Mouse (Mus musculus) kidney, embryonic 14.5 days (tissue): Measurements from ENCODE around the gene Atg3. TPM values are rescaled to one million over a fixed set of nuclear protein-coding genes. Genes with fewer than 3 reads are reported as not detected.
A peak's percentile ranks its signal among the peaks of the same experiment; 100 is the strongest.

ENCODE experiments used
- ATAC-seq: fragments of 200-750 bp; cut with Nextera tagmentation; 2 replicates; pipeline ENCODE4 v1.8.0; 2017; ENCODE audit warnings: moderate number of reproducible peaks, mild to moderate bottlenecking, moderate TSS enrichment, moderate library complexity; ENCODE audit not compliant: low FRiP score, low TSS enrichment
- H3K27ac ChIP-seq: fragments of 300-500 bp; sonication (generic); 2 replicates; pipeline ENCODE4 v1.5.1; 2014; ENCODE audit warnings: low read depth, mild to moderate bottlenecking, low read length, moderate library complexity, mixed read lengths
- H3K27me3 ChIP-seq: fragments of 300-500 bp; sonication (generic); 2 replicates; pipeline ENCODE4 v1.6.1; 2014; ENCODE audit warnings: mild to moderate bottlenecking, low read length; ENCODE audit not compliant: control insufficient read depth, insufficient read depth
- H3K36me3 ChIP-seq: fragments of 300-500 bp; sonication (generic); 2 replicates; pipeline ENCODE4 v1.6.1; 2014; ENCODE audit warnings: low read length, mixed read lengths; ENCODE audit not compliant: control insufficient read depth, insufficient read depth
- H3K4me1 ChIP-seq: fragments of 300-500 bp; sonication (generic); 2 replicates; pipeline ENCODE4 v1.6.1; 2014; ENCODE audit warnings: low read length, mixed read lengths; ENCODE audit not compliant: control insufficient read depth, insufficient read depth
- H3K4me2 ChIP-seq: fragments of 300-500 bp; sonication (generic); replicated peaks from 2 replicates; pipeline ENCODE4 v1.6.1; 2014; ENCODE audit warnings: low read depth, mild to moderate bottlenecking, low read length
- H3K4me3 ChIP-seq: fragments of 300-500 bp; sonication (generic); 2 replicates; pipeline ENCODE4 v1.5.1; 2014; ENCODE audit warnings: mild to moderate bottlenecking, low read length
- H3K9ac ChIP-seq: fragments of 300-500 bp; sonication (generic); 2 replicates; pipeline ENCODE4 v1.6.1; 2014; ENCODE audit warnings: low read depth, mild to moderate bottlenecking, low read length, moderate library complexity
- H3K9me3 ChIP-seq: fragments of 300-500 bp; sonication (generic); 2 replicates; pipeline ENCODE4 v1.6.1; 2016; ENCODE audit warnings: low read length; ENCODE audit not compliant: control insufficient read depth
- WGBS: fragments of 180-500 bp; shearing (Covaris S2); extraction: QIAGEN DNeasy Blood & Tissue Kit; methylation state at CpG from one replicate; pipeline ENCODE4 v1.1.7; 2014; 5-methylcytosine and 5-hydroxymethylcytosine counted together
- polyA plus RNA-seq: library from polyadenylated mRNA; unstranded; fragments of >200 nt; fragmentation: Nextera tagmentation; extraction: Ambion mirVana; gene quantifications from 2 replicates; pipeline ENCODE4 v1.2.1, GENCODE M21; 2014

Atg3 gene
- polyA plus RNA-seq, 1 experiment from 2014 or later, result 32.1 TPM

- no peaks in the 10 kb centered on the region; the same call in 1 of the 2 replicates for H3K36me3 ChIP-seq
- no peak overlapping the region for H3K9ac ChIP-seq
- no peaks in the 10 kb centered on the region for H3K4me1 ChIP-seq
- peak; percentile 75; the same call in 1 of the 2 replicates for ATAC-seq
- H3K4me3 ChIP-seq, result no peak overlapping the region
- no peaks in the 10 kb centered on the region for H3K27me3 ChIP-seq
- WGBS, result 0% methylated on average over 1 of the region's 1 CpGs
- no peak overlapping the region for H3K4me2 ChIP-seq
- no peaks in the 10 kb centered on the region for H3K9me3 ChIP-seq
- no peak overlapping the region for H3K27ac ChIP-seq
These were observed 34.0 kb downstream of the Atg3 start for GRCm38 (mm10) chr16:45192613-45193012.

DNA sequence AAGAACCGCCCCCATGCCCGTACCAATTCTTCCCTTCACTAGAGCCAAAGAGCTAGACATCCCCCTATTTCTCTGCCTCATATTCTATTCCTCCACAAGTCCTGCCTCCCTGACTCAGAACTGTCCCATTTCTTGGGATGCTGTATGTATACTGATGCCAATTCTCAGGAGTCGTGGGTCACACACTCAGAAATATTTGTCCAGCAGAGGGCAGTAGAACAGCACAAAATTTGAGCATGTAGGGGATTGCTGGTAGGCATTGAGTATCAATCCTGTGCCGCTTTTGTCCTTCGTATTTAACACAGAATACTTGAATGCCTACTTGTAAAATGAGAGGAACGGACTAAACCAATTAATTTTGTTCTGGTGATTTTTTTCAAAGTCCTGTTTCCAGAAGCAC is 38.2 kb downstream of the Atg3 start:
- Histone ChIP-seq H3K4me1 (no peaks in the 10 kb centered on the region), H3K9ac (no peak overlapping the region), H3K4me3 (no peak overlapping the region), H3K27ac (no peak overlapping the region), H3K27me3 (no peaks in the 10 kb centered on the region), H3K36me3 (no peaks in the 10 kb centered on the region), H3K4me2 (no peak overlapping the region), H3K9me3 (no peaks in the 10 kb centered on the region)
- peak; percentile 66; the same call in 1 of the 2 replicates for ATAC-seq
- WGBS, result 32% methylated on average over 6 of the region's 6 CpGs

- Histone ChIP-seq H3K27me3 (no peaks in the 10 kb centered on the region), H3K4me3 (no peak overlapping the region), H3K9me3 (no peaks in the 10 kb centered on the region), H3K9ac (no peak overlapping the region), H3K4me2 (no peak overlapping the region), H3K4me1 (no peaks in the 10 kb centered on the region), H3K36me3 (no peaks in the 10 kb centered on the region), H3K27ac (no peak overlapping the region)
- ATAC-seq, result no peak
- 100% methylated on average over 2 of the region's 2 CpGs for WGBS
These were observed 42.8 kb downstream of the Atg3 start for GRCm38 (mm10) chr16:45201395-45201794.

DNA sequence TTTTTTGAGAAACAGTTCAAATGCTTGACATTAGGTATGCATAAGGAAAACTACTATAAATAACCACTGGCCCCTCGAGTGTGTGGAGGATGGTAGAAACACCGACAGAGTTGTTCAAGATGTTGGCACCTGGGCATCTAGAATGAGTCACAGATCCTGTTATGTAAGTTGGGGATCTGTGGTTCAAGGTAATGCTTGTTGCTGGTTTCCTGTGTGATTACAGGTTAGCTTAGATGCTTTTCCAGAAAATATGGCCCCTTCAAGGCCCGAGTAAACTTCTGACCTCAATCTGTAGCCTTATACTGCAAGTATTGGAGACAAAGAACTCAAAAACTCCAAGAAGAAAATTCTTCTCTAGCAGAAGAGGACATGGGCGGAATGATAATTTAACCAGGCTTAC is 45.9 kb downstream of the Atg3 start:
- Histone ChIP-seq H3K4me3 (no peak overlapping the region), H3K27me3 (no peaks in the 10 kb centered on the region), H3K36me3 (no peaks in the 10 kb centered on the region), H3K27ac (no peak overlapping the region), H3K4me2 (no peak overlapping the region), H3K9ac (no peak overlapping the region), H3K9me3 (no peaks in the 10 kb centered on the region), H3K4me1 (no peaks in the 10 kb centered on the region)
- no peak for ATAC-seq
- WGBS, result 79% methylated on average over 4 of the region's 4 CpGs

GRCm38 (mm10) chr16:45204859-45205670 is 46.5 kb downstream of the Atg3 start:
- Histone ChIP-seq H3K4me1 (no peaks in the 10 kb centered on the region), H3K4me3 (no peak overlapping the region), H3K36me3 (no peaks in the 10 kb centered on the region), H3K9ac (no peak overlapping the region), H3K4me2 (no peak overlapping the region), H3K27ac (no peak overlapping the region), H3K27me3 (no peaks in the 10 kb centered on the region), H3K9me3 (no peaks in the 10 kb centered on the region)
- WGBS, result 69% methylated on average over 12 of the region's 12 CpGs
- ATAC-seq, result no peak

DNA sequence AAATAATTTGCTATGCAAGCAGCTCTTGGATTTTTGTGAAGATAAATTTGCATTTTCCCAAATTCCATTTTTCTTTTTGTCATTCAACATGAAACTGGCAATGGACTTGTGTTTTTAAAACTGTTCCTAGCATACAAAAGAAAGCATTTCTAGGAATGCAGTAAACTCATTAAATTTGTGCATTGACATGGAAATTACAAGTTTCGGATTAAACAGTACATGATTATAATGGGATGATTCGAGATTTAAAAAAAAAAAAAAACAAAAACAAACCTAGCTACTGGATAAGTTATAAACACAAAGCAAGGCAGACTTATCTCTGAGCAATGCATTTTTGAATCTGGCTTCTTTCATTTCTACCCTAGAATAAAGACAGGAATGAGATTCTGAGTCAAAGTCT is 63.4 kb downstream of the Atg3 start:
- no peaks in the 10 kb centered on the region for H3K36me3 ChIP-seq
- ATAC-seq, result no peak
- no peak overlapping the region for H3K9ac ChIP-seq
- H3K4me3 ChIP-seq, result no peak overlapping the region
- no peak overlapping the region for H3K4me2 ChIP-seq
- no peak overlapping the region for H3K27ac ChIP-seq
- no peaks in the 10 kb centered on the region for H3K4me1 ChIP-seq
- no peaks in the 10 kb centered on the region for H3K9me3 ChIP-seq
- H3K27me3 ChIP-seq, result no peaks in the 10 kb centered on the region
- WGBS, result 77% methylated on average over 2 of the region's 2 CpGs

GRCm38 (mm10) chr16:45222771-45223170 is 64.2 kb downstream of the Atg3 start:
- Histone ChIP-seq H3K4me1 (no peaks in the 10 kb centered on the region), H3K9me3 (no peaks in the 10 kb centered on the region), H3K27ac (no peak overlapping the region), H3K27me3 (no peaks in the 10 kb centered on the region), H3K9ac (no peak overlapping the region), H3K4me2 (no peak overlapping the region), H3K36me3 (no peaks in the 10 kb centered on the region), H3K4me3 (no peak overlapping the region)
- 85% methylated on average over 3 of the region's 3 CpGs for WGBS
- no peak for ATAC-seq

DNA sequence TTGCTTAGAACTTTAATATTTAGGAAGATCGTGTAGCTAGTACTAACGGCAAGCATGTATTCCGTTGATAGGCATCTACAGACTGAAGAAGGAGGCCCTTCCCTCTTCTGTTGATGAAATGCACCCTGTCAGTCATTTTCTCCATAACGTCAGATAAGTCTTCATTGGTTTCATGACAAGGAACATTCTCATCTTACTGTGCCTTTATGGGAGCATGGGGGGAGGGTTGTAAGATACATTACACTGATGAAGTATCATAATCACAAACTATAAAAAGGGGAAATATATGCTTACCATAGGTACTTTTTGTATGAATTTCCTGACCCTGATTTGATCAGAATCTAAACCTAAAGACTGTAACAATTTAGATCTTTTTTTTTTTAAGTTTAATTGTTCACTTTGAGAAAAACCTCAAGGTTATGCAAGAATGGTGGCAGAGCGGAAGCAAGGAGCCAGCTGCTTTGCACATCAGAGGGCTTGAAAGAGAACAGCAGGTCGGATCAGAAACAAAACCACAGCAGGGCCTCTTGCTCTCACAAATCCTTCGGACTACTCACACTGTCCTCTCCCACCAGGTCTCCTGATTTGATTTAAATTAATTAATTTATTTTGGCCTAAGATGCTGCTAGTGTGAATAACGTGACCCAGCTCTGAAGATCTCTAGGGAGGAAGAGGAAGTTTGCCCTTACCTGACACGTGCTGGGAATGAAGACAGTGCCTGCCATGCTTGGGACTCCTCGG is 65.2 kb downstream of the Atg3 start, which contains the start of gene Btla:
Gene Btla, plus strand, starts transcription at position 668 of the 741 bp plus-strand sequence.
- Histone ChIP-seq H3K9ac (no peak within 1 kb of the TSS), H3K9me3 (no peaks in the 10 kb centered on the region)
- ATAC-seq, result no peak

GRCm38 (mm10) chr16:45224431-45225008 is 65.9 kb downstream of the Atg3 start:
- H3K4me1 ChIP-seq, result no peaks in the 10 kb centered on the region
- WGBS, result 50% methylated on average over 4 of the region's 4 CpGs

More for the DNA sequence above, 65.2 kb downstream of the Atg3 start, which contains the start of gene Btla:
- H3K27ac ChIP-seq, result no peak within 1 kb of the TSS
- no peaks in the 10 kb centered on the region for H3K4me1 ChIP-seq
- H3K4me3 ChIP-seq, result no peak within 1 kb of the TSS
- H3K36me3 ChIP-seq, result no peaks in the 10 kb centered on the region
- H3K4me2 ChIP-seq, result no peak within 1 kb of the TSS
- 51% methylated on average over 10 of the region's 10 CpGs for WGBS
- no peaks in the 10 kb centered on the region for H3K27me3 ChIP-seq

More at GRCm38 (mm10) chr16:45224431-45225008, 65.9 kb downstream of the Atg3 start:
- H3K4me3 ChIP-seq, result no peak overlapping the region
- no peaks in the 10 kb centered on the region for H3K36me3 ChIP-seq
- H3K9me3 ChIP-seq, result no peaks in the 10 kb centered on the region
- ATAC-seq, result no peak
- no peak overlapping the region for H3K4me2 ChIP-seq
- no peak overlapping the region for H3K9ac ChIP-seq
- H3K27me3 ChIP-seq, result no peaks in the 10 kb centered on the region
- H3K27ac ChIP-seq, result no peak overlapping the region
